16 mouse cellular contexts compared by ENCODE assay signal in genomic region chr9:123302759-123303313, GRCm38 (mm10).
"Had no signal": no experiment of that assay in that cellular context is flagged by ENCODE, and none has a peak within 500 bp of the region (broad histone marks: within the 10 kb centered on the region; RNA-seq: fewer than 3 reads in every experiment).

No protein-coding gene starts in this region.

- H3K4me2 ChIP-seq: neural tube, embryonic 13.5 days; neural tube, embryonic 15.5 days; stomach, embryonic 15.5 days had no signal

- H3K27me3 ChIP-seq: neural tube, embryonic 13.5 days; neural tube, embryonic 15.5 days; stomach, embryonic 15.5 days had no signal

- H3K9me3 ChIP-seq: neural tube, embryonic 13.5 days; neural tube, embryonic 15.5 days; stomach, embryonic 15.5 days had no signal

- H3K27ac ChIP-seq: neural tube, embryonic 13.5 days; neural tube, embryonic 15.5 days; stomach, embryonic 15.5 days; stomach, postnatal 0 days had no signal

- H3K36me3 ChIP-seq: neural tube, embryonic 13.5 days; neural tube, embryonic 15.5 days; stomach, embryonic 15.5 days had no signal

- H3K9ac ChIP-seq: neural tube, embryonic 13.5 days; neural tube, embryonic 15.5 days; stomach, embryonic 15.5 days had no signal

- H3K4me3 ChIP-seq: neural tube, embryonic 13.5 days; neural tube, embryonic 15.5 days; stomach, embryonic 15.5 days had no signal

- H3K4me1 ChIP-seq: neural tube, embryonic 13.5 days; neural tube, embryonic 15.5 days; stomach, embryonic 15.5 days had no signal

- DNase-seq: retina, postnatal 1 day; right cerebral cortex, adult 18-20 months; right cerebral cortex, postnatal 14 days; right cerebral cortex, postnatal 25 days; right cerebral cortex, postnatal 4 days; spleen, adult 18-20 months; thymus, adult 18-20 months; thymus, adult 2 months; thymus, postnatal 14 days; thymus, postnatal 25 days; thymus, postnatal 36 days; thymus, postnatal 4 days had no signal
